Comparison of ENCODE assay signal across 8 mouse cellular contexts in genomic region chr13:101439041-101439440, GRCm38 (mm10).
DNase-seq lines count a peak whose midpoint lies in the region.

No protein-coding gene starts in this region.

- DNase-seq in kidney, postnatal 10 days: peak; percentile 23
- DNase-seq in kidney, adult 18-20 months: no peak
- DNase-seq in ZHBTc4 (ENCODE audit: low read depth, low spot score): peak; percentile 94
- DNase-seq in cerebellum, adult 9-11 months: peak; percentile 93
- peak; percentile 25 for DNase-seq in gastrocnemius, postnatal 10 days
- DNase-seq in frontal cortex, postnatal 14 days (ENCODE audit: low spot score in 2 of 2): no peak
- DNase-seq in lung, adult 18-20 months: no peak
- DNase-seq in thymus, postnatal 0 days (ENCODE audit: low spot score): no peak

Comparison
In these comparisons a context has a peak if more than half of its experiments do, and no peak if none do; other contexts are left out.
1. DNase-seq: peak in kidney, postnatal 10 days (single experiment), ZHBTc4 (single experiment), cerebellum, adult 9-11 months (single experiment) and gastrocnemius, postnatal 10 days (single experiment); none in kidney, adult 18-20 months (single experiment), frontal cortex, postnatal 14 days (0 of 2), lung, adult 18-20 months (0 of 2) and thymus, postnatal 0 days (single experiment).